Mouse (Mus musculus): Measurements from ENCODE around the gene Gigyf2. TPM values are rescaled to one million over a fixed set of nuclear protein-coding genes. Genes with fewer than 3 reads are reported as not detected.
A peak's percentile ranks its signal among the peaks of the same experiment; 100 is the strongest.

Gigyf2 gene
- polyA plus RNA-seq, 1 experiment, result 22.8 TPM

DNA sequence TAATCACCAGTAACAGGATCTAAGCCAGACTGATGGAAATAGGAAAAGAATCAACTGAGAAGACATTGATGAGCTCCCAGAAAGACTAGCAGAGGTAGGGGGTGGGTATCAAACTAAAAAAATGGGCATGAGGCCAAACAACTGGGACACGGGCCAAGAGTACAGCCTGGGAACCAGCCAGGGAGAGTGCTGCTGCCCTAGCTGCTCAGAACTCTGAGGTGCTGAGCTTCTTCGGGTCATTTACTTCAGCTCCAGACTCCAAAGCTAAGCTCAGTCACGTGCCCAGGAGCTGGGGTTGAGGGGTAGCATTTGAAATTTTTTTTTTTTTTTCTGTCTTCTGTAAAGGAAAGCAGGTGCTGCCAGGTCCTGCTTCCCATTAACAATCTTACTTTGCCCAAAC, 10.1 kb upstream of the Gigyf2 start:
- DNase-seq (ENCODE audit: low read depth in 1 of 2, low spot score in 2 of 2), result no peak
- TF ChIP-seq POLR2A (IDR thresholded peaks at IDR 0.05; ENCODE audit: low read depth, low read length) (no peak), CTCF (IDR thresholded peaks at IDR 0.05; ENCODE audit: extremely low read depth, insufficient read depth, insufficient read length, insufficient replicate concordance) (no peak)
- WGBS, result 53% methylated on average over 3 of the region's 3 CpGs
- Histone ChIP-seq H3K27me3 (ENCODE audit: control insufficient read depth, insufficient read depth, low read length) (no peaks in the 10 kb centered on the region), H3K4me3 (ENCODE audit: extremely low read depth, insufficient read depth, insufficient read length) (no peak overlapping the region), H3K36me3 (ENCODE audit: control insufficient read depth, insufficient read depth, low read length) (no peaks in the 10 kb centered on the region), H3K4me1 (ENCODE audit: control insufficient read depth, insufficient read depth, insufficient read length) (no peaks in the 10 kb centered on the region), H3K27ac (ENCODE audit: insufficient read depth, low read length) (no peak overlapping the region)

DNA sequence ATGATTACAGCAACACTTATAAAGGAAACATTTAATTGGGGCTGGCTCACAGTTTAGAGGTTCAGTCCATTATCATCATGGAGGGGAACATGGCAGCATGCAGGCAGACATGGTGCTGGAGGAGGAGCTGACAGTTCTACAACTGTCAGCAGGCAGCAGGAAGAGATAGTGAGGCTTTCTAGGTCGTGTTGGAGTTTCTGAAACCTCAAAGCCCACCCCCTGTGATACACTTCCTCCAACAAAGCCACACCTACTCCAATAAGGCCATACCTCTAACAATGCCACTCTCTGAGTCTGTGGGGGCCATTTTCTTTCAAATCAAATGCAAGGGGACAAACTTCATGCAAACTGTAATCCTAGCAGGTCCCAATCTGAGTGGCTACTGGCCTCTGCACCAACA, 5.7 kb upstream of the Gigyf2 start:
- no peak for DNase-seq (ENCODE audit: low read depth in 1 of 2, low spot score in 2 of 2)
- Histone ChIP-seq H3K27ac (ENCODE audit: insufficient read depth, low read length) (no peak overlapping the region), H3K27me3 (ENCODE audit: control insufficient read depth, insufficient read depth, low read length) (no peaks in the 10 kb centered on the region), H3K4me1 (ENCODE audit: control insufficient read depth, insufficient read depth, insufficient read length) (no peaks in the 10 kb centered on the region), H3K36me3 (ENCODE audit: control insufficient read depth, insufficient read depth, low read length) (no peaks in the 10 kb centered on the region), H3K4me3 (ENCODE audit: extremely low read depth, insufficient read depth, insufficient read length) (no peak overlapping the region)
- TF ChIP-seq POLR2A (IDR thresholded peaks at IDR 0.05; ENCODE audit: low read depth, low read length) (no peak), CTCF (IDR thresholded peaks at IDR 0.05; ENCODE audit: extremely low read depth, insufficient read depth, insufficient read length, insufficient replicate concordance) (no peak)
- WGBS, result 4% methylated on average over 1 of the region's 1 CpGs

DNA sequence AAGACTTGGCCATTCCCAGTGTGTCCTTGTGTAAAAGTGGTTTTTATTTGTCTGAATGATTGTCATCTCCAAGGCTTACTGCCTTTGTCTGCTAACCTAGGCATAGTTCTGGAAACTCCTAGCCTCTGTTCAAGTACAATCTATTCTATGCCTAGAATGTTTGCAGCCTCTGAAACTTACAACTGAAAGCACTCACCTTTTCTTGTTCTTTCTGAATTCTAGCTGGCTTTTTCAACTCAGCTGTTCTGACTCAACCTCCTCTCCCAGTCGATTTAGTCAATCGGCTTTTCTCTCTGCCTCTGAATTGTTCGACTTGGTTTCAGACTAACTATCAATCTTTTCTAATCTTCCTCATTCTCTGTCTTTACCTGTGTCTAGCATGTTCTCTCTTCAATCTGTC, 4.0 kb upstream of the Gigyf2 start:
- TF ChIP-seq POLR2A (IDR thresholded peaks at IDR 0.05; ENCODE audit: low read depth, low read length) (no peak), CTCF (IDR thresholded peaks at IDR 0.05; ENCODE audit: extremely low read depth, insufficient read depth, insufficient read length, insufficient replicate concordance) (no peak)
- H3K36me3 ChIP-seq (ENCODE audit: control insufficient read depth, insufficient read depth, low read length), result no peaks in the 10 kb centered on the region
- WGBS, result 95% methylated on average over 3 of the region's 3 CpGs
- H3K4me1 ChIP-seq (ENCODE audit: control insufficient read depth, insufficient read depth, insufficient read length), result peaks cover 1% of the 10 kb centered on the region; the same call in 1 of the 2 replicates
- DNase-seq (ENCODE audit: low read depth in 1 of 2, low spot score in 2 of 2), result no peak
- H3K27ac ChIP-seq (ENCODE audit: insufficient read depth, low read length), result no peak overlapping the region
- no peaks in the 10 kb centered on the region for H3K27me3 ChIP-seq (ENCODE audit: control insufficient read depth, insufficient read depth, low read length)
- no peak overlapping the region for H3K4me3 ChIP-seq (ENCODE audit: extremely low read depth, insufficient read depth, insufficient read length)

DNA sequence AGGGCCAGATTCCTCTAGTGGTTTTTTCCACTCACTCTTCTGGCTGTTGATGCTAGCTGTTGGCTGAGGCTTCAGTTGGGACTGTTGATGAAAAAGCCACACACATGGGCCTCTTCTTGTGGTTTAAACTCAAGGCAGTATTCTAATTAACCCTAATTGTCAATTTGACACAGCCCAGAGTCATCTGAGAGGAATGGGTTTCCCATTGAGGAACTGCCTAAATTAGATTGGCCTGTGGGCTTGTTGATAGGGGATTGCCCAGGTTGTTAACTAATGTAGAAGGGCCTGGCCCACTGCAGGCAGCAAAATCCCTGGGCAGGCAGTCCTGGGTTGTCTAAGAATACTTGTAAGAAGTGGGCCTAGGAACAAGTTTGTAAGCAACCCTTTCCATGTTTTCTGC, 2.1 kb upstream of the Gigyf2 start:
- no peaks in the 10 kb centered on the region for H3K27me3 ChIP-seq (ENCODE audit: control insufficient read depth, insufficient read depth, low read length)
- DNase-seq (ENCODE audit: low read depth in 1 of 2, low spot score in 2 of 2), result no peak
- no peaks in the 10 kb centered on the region for H3K36me3 ChIP-seq (ENCODE audit: control insufficient read depth, insufficient read depth, low read length)
- H3K27ac ChIP-seq (ENCODE audit: insufficient read depth, low read length), result no peak overlapping the region
- no peak for TF ChIP-seq POLR2A (IDR thresholded peaks at IDR 0.05; ENCODE audit: low read depth, low read length)
- no peak for TF ChIP-seq CTCF (IDR thresholded peaks at IDR 0.05; ENCODE audit: extremely low read depth, insufficient read depth, insufficient read length, insufficient replicate concordance)
- peaks cover 2% of the 10 kb centered on the region; the same call in 1 of the 2 replicates for H3K4me1 ChIP-seq (ENCODE audit: control insufficient read depth, insufficient read depth, insufficient read length)
- H3K4me3 ChIP-seq (ENCODE audit: extremely low read depth, insufficient read depth, insufficient read length), result no peak overlapping the region

DNA sequence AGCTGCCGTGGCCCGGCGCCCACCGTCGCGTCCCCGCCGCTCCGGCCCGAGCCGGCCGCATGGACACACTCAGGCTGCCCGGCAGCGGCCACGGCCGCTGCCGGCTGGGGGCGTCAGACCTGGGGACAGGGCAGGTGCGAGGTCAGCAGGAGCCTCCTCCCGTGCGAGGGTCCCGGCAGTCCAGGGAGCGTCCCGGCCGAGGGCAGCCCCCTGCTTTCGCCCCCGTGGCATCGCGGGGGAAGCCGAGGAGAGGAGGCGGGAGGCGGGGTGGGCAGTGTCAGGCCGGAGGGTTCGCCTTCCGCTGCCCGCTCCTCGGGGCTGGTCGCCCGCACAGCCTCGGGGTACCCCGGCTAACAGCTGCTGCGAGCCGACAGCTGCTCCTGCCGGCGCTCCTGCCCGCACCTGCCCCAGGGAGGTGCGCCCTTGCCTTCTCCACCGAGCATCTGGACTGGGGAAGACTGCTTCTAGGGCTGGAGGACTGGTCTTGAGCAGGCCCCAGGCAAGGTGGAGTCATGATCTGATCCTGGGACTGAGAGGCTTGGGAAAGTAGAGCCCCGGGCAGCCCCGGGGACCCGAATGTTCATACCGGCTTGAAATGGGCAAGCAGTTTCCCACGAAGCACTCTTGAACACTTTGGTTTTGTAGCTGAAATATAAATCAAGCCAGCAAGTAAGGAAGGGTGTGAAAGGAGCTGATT, 515 bp downstream of the Gigyf2 start:
- H3K27ac ChIP-seq (ENCODE audit: insufficient read depth, low read length), result peak overlapping the region; percentile 83
- under 1% methylated on average over 47 of the region's 53 CpGs for WGBS
- no peaks in the 10 kb centered on the region for H3K36me3 ChIP-seq (ENCODE audit: control insufficient read depth, insufficient read depth, low read length)
- peak; percentile 5 to 38 for DNase-seq (ENCODE audit: low read depth in 1 of 2, low spot score in 2 of 2)
- peak overlapping the region; percentile 88 for H3K4me3 ChIP-seq (ENCODE audit: extremely low read depth, insufficient read depth, insufficient read length)
- no peaks in the 10 kb centered on the region for H3K27me3 ChIP-seq (ENCODE audit: control insufficient read depth, insufficient read depth, low read length)
- H3K4me1 ChIP-seq (ENCODE audit: control insufficient read depth, insufficient read depth, insufficient read length), result peaks cover 2% of the 10 kb centered on the region; the same call in 1 of the 2 replicates
- TF ChIP-seq CTCF (IDR thresholded peaks at IDR 0.05; ENCODE audit: extremely low read depth, insufficient read depth, insufficient read length, insufficient replicate concordance), result no peak
- no peak for TF ChIP-seq POLR2A (IDR thresholded peaks at IDR 0.05; ENCODE audit: low read depth, low read length)

DNA sequence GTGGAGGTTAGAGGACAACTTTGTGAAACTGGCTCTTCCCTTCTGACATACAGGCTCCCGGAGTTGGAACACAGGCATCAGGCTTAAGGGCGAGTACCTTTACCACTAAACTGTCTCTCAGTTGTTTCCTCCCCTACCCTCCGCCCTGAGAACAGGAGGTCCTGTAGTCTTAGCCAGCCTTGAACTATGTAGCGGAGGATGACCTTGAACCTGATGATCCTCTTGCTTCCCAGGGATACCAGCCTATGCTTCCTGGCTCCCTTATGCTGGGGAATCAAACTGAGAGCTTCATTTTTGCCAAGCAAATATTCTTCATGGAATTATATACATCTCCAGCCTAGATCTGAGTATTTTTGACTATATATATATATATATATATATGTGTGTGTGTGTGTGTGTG, 5.0 kb downstream of the Gigyf2 start:
- Histone ChIP-seq H3K27me3 (ENCODE audit: control insufficient read depth, insufficient read depth, low read length) (no peaks in the 10 kb centered on the region), H3K27ac (ENCODE audit: insufficient read depth, low read length) (no peak overlapping the region), H3K4me1 (ENCODE audit: control insufficient read depth, insufficient read depth, insufficient read length) (peaks cover 2% of the 10 kb centered on the region; the same call in 1 of the 2 replicates), H3K4me3 (ENCODE audit: extremely low read depth, insufficient read depth, insufficient read length) (no peak overlapping the region), H3K36me3 (ENCODE audit: control insufficient read depth, insufficient read depth, low read length) (peaks cover 2% of the 10 kb centered on the region; the same call in 1 of the 2 replicates)
- no peak for DNase-seq (ENCODE audit: low read depth in 1 of 2, low spot score in 2 of 2)
- TF ChIP-seq POLR2A (IDR thresholded peaks at IDR 0.05; ENCODE audit: low read depth, low read length), result no peak
- TF ChIP-seq CTCF (IDR thresholded peaks at IDR 0.05; ENCODE audit: extremely low read depth, insufficient read depth, insufficient read length, insufficient replicate concordance), result no peak
- WGBS, result 90% methylated on average over 4 of the region's 4 CpGs

DNA sequence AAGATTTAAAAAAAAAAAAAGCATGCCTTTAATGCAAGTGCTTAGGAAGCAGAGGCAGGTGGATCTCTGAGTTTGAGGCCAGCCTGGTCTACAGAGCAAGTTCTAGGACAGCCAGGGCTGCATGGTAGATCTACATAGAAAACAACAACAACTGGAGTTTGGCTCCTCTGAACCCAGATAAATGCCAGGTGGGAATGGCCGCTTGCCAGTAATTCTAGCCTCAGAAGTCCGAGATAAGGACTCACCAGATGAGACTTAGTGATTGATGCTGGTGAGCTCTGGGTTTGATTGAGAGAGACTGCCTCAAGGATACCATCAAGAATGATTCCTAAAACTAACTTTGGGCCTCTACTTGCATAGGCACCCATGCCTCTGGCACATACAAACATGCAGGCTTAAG, 23.8 kb downstream of the Gigyf2 start:
- Histone ChIP-seq H3K4me3 (ENCODE audit: extremely low read depth, insufficient read depth, insufficient read length) (no peak overlapping the region), H3K4me1 (ENCODE audit: control insufficient read depth, insufficient read depth, insufficient read length) (no peaks in the 10 kb centered on the region), H3K36me3 (ENCODE audit: control insufficient read depth, insufficient read depth, low read length) (no peaks in the 10 kb centered on the region; the same call in none of the 2 replicates), H3K27me3 (ENCODE audit: control insufficient read depth, insufficient read depth, low read length) (no peaks in the 10 kb centered on the region), H3K27ac (ENCODE audit: insufficient read depth, low read length) (no peak overlapping the region)
- TF ChIP-seq CTCF (IDR thresholded peaks at IDR 0.05; ENCODE audit: extremely low read depth, insufficient read depth, insufficient read length, insufficient replicate concordance) (no peak), POLR2A (IDR thresholded peaks at IDR 0.05; ENCODE audit: low read depth, low read length) (no peak)
- WGBS, result 86% methylated on average over 2 of the region's 2 CpGs
- no peak for DNase-seq (ENCODE audit: low read depth in 1 of 2, low spot score in 2 of 2)
